Mouse (Mus musculus): ENCODE data around the gene Stk39. TPM values are rescaled to one million over a fixed set of nuclear protein-coding genes. Genes with fewer than 3 reads are reported as not detected.

The Stk39 gene
- total and polyA plus RNA-seq, 2 experiments = 0.54 to 1.7 TPM

DNA sequence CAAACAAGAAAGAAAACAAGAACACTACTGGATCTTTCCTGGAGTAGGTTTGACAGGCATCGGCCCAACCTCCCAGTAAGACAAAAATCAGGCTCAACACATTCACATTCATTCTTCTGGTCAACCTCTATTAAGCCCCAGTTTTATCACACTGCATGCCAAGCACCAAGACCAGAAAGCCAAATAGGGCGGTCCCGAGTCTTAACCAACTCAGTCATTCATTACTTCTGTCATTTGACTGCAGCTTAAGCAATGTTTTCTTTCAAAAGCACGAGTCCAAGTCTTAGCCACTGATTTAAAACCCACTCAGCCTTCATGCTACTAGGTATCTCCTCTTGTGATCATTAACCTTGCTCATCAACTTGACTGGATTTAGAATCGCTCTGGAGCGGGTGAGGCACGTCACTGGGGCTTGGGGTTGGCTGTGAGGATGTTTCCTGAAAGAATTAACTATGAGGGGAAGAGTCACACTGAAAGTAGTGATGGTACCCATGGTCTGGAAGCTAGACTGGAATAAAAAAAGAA is 129.9 kb downstream of the Stk39 start:
- Histone ChIP-seq H3K36me3 (ENCODE audit: control insufficient read depth, insufficient read depth, low read length) (no peaks in the 10 kb centered on the region), H3K27me3 (ENCODE audit: control insufficient read depth, insufficient read depth, low read length) (no peaks in the 10 kb centered on the region), H3K27ac (replicated peaks; ENCODE audit: insufficient read depth, low read depth, low read length) (no peak overlapping the region), H3K9ac (ENCODE audit: low read depth, low read length) (no peak overlapping the region), H3K4me1 (ENCODE audit: control insufficient read depth, insufficient read depth, low read length) (no peaks in the 10 kb centered on the region), H3K4me3 (ENCODE audit: insufficient read depth, low read depth, low read length) (no peak overlapping the region), H3K79me2 (ENCODE audit: control insufficient read depth, insufficient read depth, low read length) (no peaks in the 10 kb centered on the region)
- TF ChIP-seq POLR2A (IDR thresholded peaks at IDR 0.05; ENCODE audit: extremely low read depth, insufficient read depth, low read length) (no peak), CTCF (IDR thresholded peaks at IDR 0.05; ENCODE audit: low read depth, low read length) (no peak)
- DNase-seq (ENCODE audit: extremely low read depth, low read depth, low spot score) = no peak
- WGBS = 90% methylated on average over 7 of the region's 7 CpGs

DNA sequence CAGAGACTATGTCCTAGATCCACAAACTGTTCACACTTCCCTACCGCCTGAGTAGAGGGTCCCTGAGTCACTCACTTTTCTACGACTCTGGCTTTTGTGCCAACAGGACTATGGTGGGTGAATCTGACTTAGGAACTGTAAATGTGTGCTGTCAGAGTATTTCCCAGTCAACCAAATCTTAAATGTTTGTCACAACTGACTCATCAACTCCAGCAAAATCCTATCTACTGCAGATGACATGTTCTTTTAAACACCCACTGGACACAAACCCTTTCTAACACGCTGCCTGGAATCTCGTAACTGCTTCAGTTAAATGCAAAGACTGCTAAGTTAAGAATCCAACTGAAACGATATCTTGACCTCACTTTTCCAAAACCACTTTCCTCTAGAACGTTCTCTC is 135.2 kb downstream of the Stk39 start:
- H3K27ac ChIP-seq (replicated peaks; ENCODE audit: insufficient read depth, low read depth, low read length) = no peak overlapping the region
- no peaks in the 10 kb centered on the region for H3K27me3 ChIP-seq (ENCODE audit: control insufficient read depth, insufficient read depth, low read length)
- H3K36me3 ChIP-seq (ENCODE audit: control insufficient read depth, insufficient read depth, low read length) = no peaks in the 10 kb centered on the region
- H3K4me3 ChIP-seq (ENCODE audit: insufficient read depth, low read depth, low read length) = no peak overlapping the region
- no peaks in the 10 kb centered on the region for H3K4me1 ChIP-seq (ENCODE audit: control insufficient read depth, insufficient read depth, low read length)
- H3K79me2 ChIP-seq (ENCODE audit: control insufficient read depth, insufficient read depth, low read length) = no peaks in the 10 kb centered on the region
- 91% methylated on average over 6 of the region's 6 CpGs for WGBS
- DNase-seq (ENCODE audit: extremely low read depth, low read depth, low spot score) = no peak
- no peak overlapping the region for H3K9ac ChIP-seq (ENCODE audit: low read depth, low read length)
- TF ChIP-seq POLR2A (IDR thresholded peaks at IDR 0.05; ENCODE audit: extremely low read depth, insufficient read depth, low read length) (no peak), CTCF (IDR thresholded peaks at IDR 0.05; ENCODE audit: low read depth, low read length) (no peak)

DNA sequence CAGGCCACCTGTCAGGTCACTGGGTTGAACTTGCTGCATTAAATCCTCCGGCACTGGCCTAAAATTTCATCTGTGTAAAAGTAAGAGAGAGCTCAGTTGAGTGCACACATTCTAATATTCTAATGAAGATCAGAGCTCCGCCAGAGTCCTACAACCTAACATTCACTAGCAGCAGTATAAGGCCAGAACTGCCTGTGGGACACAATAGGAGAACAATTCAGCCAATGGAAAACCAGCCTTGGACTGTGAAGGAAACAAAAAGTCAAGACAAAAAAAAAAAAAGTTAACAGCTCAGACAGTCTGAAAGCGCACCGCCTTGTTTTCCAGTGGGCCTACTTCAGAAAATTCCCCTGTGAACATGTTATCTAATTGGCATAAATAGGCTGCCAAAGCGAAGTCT is 137.1 kb downstream of the Stk39 start:
- Histone ChIP-seq H3K27ac (replicated peaks; ENCODE audit: insufficient read depth, low read depth, low read length) (no peak overlapping the region), H3K79me2 (ENCODE audit: control insufficient read depth, insufficient read depth, low read length) (no peaks in the 10 kb centered on the region), H3K36me3 (ENCODE audit: control insufficient read depth, insufficient read depth, low read length) (no peaks in the 10 kb centered on the region), H3K9ac (ENCODE audit: low read depth, low read length) (no peak overlapping the region), H3K27me3 (ENCODE audit: control insufficient read depth, insufficient read depth, low read length) (no peaks in the 10 kb centered on the region), H3K4me3 (ENCODE audit: insufficient read depth, low read depth, low read length) (no peak overlapping the region), H3K4me1 (ENCODE audit: control insufficient read depth, insufficient read depth, low read length) (no peaks in the 10 kb centered on the region)
- DNase-seq (ENCODE audit: extremely low read depth, low read depth, low spot score) = no peak
- TF ChIP-seq CTCF (IDR thresholded peaks at IDR 0.05; ENCODE audit: low read depth, low read length) (no peak), POLR2A (IDR thresholded peaks at IDR 0.05; ENCODE audit: extremely low read depth, insufficient read depth, low read length) (no peak)
- WGBS = 96% methylated on average over 5 of the region's 5 CpGs

DNA sequence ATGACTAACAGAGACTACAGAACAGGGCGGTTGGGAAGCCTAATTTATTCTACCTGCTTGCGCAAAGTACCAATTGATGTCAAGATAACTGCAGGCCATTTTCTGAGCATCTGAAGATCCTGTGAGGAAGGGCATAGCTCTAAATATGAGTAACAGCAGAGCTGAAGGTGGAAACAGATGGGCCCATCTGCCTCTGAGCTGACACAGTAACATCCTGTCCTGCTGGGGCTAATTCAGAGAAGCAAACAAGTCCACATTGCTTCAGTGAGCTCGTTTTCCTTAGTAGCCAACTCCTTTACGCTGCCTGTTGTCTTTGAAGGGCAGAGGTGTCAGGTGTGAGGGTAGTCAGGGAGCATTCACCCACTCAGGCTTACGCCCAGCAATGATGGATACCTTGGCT is 146.8 kb downstream of the Stk39 start:
- no peak for DNase-seq (ENCODE audit: extremely low read depth, low read depth, low spot score)
- no peak for TF ChIP-seq POLR2A (IDR thresholded peaks at IDR 0.05; ENCODE audit: extremely low read depth, insufficient read depth, low read length)
- TF ChIP-seq CTCF (IDR thresholded peaks at IDR 0.05; ENCODE audit: low read depth, low read length) = no peak
- Histone ChIP-seq H3K27ac (replicated peaks; ENCODE audit: insufficient read depth, low read depth, low read length) (no peak overlapping the region), H3K4me1 (ENCODE audit: control insufficient read depth, insufficient read depth, low read length) (no peaks in the 10 kb centered on the region), H3K36me3 (ENCODE audit: control insufficient read depth, insufficient read depth, low read length) (no peaks in the 10 kb centered on the region), H3K79me2 (ENCODE audit: control insufficient read depth, insufficient read depth, low read length) (no peaks in the 10 kb centered on the region), H3K4me3 (ENCODE audit: insufficient read depth, low read depth, low read length) (no peak overlapping the region), H3K9ac (ENCODE audit: low read depth, low read length) (no peak overlapping the region), H3K27me3 (ENCODE audit: control insufficient read depth, insufficient read depth, low read length) (no peaks in the 10 kb centered on the region)
- 81% methylated on average over 5 of the region's 5 CpGs for WGBS

DNA sequence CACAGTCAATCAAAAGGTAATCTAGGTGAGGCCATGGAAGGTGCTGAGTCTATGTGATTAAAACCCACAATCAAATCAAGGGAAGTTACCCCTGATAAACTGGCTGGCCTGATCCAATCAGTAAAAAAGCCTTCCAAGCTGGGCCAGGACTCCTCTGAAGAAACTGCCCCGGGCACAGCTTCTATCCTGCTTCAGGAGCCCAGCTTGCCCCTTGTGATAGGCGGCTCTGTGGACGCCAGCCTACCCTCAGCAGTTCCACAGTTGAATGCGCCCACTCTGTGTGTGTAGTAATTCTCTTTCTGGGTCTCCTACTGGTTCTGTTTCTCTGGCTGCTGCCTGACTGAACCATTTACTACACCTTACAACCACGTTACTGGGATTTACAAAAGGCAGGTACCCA is 150.8 kb downstream of the Stk39 start:
- TF ChIP-seq POLR2A (IDR thresholded peaks at IDR 0.05; ENCODE audit: extremely low read depth, insufficient read depth, low read length) = no peak
- no peak for TF ChIP-seq CTCF (IDR thresholded peaks at IDR 0.05; ENCODE audit: low read depth, low read length)
- 87% methylated on average over 5 of the region's 5 CpGs for WGBS
- Histone ChIP-seq H3K36me3 (ENCODE audit: control insufficient read depth, insufficient read depth, low read length) (no peaks in the 10 kb centered on the region), H3K4me3 (ENCODE audit: insufficient read depth, low read depth, low read length) (no peak overlapping the region), H3K79me2 (ENCODE audit: control insufficient read depth, insufficient read depth, low read length) (no peaks in the 10 kb centered on the region), H3K27ac (replicated peaks; ENCODE audit: insufficient read depth, low read depth, low read length) (no peak overlapping the region), H3K9ac (ENCODE audit: low read depth, low read length) (no peak overlapping the region), H3K27me3 (ENCODE audit: control insufficient read depth, insufficient read depth, low read length) (no peaks in the 10 kb centered on the region), H3K4me1 (ENCODE audit: control insufficient read depth, insufficient read depth, low read length) (no peaks in the 10 kb centered on the region)
- no peak for DNase-seq (ENCODE audit: extremely low read depth, low read depth, low spot score)

DNA sequence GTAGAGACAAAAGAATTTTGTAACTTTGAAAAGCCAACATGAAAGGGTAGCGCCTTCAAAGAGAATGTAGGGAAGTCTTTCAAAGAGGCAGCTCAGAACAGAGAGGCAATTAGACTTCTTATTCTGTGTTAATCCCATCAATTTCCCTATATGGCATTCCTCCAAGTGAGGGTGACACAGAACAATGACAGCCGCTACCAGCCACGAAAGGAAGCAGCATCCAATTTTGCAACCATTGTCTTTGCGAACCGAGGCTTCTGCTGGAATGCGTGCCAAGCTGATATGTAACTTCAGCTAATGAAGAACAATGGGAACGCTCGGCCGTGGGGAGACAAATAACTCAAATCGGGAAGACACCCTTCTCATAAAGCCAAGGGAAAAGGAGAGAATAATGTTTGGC is 151.4 kb downstream of the Stk39 start:
- Histone ChIP-seq H3K36me3 (ENCODE audit: control insufficient read depth, insufficient read depth, low read length) (no peaks in the 10 kb centered on the region), H3K4me3 (ENCODE audit: insufficient read depth, low read depth, low read length) (no peak overlapping the region), H3K9ac (ENCODE audit: low read depth, low read length) (no peak overlapping the region), H3K4me1 (ENCODE audit: control insufficient read depth, insufficient read depth, low read length) (no peaks in the 10 kb centered on the region), H3K27ac (replicated peaks; ENCODE audit: insufficient read depth, low read depth, low read length) (no peak overlapping the region), H3K79me2 (ENCODE audit: control insufficient read depth, insufficient read depth, low read length) (no peaks in the 10 kb centered on the region), H3K27me3 (ENCODE audit: control insufficient read depth, insufficient read depth, low read length) (no peaks in the 10 kb centered on the region)
- TF ChIP-seq CTCF (IDR thresholded peaks at IDR 0.05; ENCODE audit: low read depth, low read length) = no peak
- no peak for TF ChIP-seq POLR2A (IDR thresholded peaks at IDR 0.05; ENCODE audit: extremely low read depth, insufficient read depth, low read length)
- 61% methylated on average over 10 of the region's 10 CpGs for WGBS
- no peak for DNase-seq (ENCODE audit: extremely low read depth, low read depth, low spot score)
